Mouse (Mus musculus) ES-E14 (cell line): ENCODE results near the gene Oprl1.

Experiments
- CHD2 ChIP-seq: IDR thresholded peaks from 2 replicates; pipeline ENCODE4 v1.6.1; 2014; ENCODE audit warnings: mild to moderate bottlenecking, low read depth, low read length, inconsistent platforms
- ZNF384 ChIP-seq: IDR thresholded peaks from 2 replicates; pipeline ENCODE4 v1.6.1; 2012; ENCODE audit warnings: low read depth, low read length, inconsistent platforms

DNA sequence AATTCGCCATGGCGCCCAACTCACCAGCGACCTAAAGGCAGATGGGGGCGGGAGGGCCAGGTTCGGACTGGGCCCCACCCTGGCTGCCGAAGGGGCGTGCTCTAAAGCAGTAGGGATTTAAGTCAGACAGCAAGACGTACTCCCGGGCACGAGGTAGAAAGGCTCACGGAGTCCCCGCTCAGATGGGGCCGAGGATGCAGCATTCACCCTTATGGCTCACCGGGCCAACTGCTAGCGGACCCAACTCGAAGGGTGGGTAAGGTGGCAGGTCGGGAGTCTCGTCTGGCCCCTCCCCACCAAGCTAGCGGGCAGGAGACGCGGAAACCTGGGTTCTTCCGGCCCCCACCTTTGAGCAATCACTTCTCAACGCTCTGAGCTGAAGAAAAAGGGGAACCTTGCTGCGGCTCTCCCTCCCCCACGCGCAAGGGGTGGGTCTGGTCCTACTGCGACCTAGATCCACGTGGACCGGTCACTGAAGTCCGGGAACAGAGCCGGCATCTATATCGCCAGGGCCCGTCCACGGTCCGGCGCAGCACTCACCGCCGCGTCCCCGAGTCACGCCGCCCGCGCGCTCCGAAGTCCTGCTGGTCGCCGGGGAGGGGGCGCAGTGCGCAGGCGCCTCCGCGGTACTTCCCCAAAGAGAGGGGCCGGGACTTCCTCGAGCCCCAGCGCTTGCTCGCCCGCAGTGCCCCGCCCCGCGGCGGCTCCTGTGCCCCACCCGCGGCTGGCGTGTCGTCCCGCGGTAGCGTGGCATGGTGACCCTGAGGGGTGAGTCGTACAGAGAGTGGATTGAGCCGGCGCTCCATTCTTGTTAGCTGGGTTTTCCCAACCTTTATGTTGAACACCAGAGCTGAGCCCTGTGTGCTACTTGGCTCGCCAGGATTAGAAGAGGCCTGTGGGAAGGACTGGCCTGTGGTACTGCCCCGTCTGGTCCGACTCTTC is 21.2 kb upstream of the Oprl1 start, which contains the start of gene Rgs19:
- TF ChIP-seq CHD2: no peak
- no peak for TF ChIP-seq ZNF384
